Mouse (Mus musculus): Measurements from ENCODE around the gene Unk.
"Not testable (repeated sequence)": the region's sequence is repeated elsewhere in the genome, so short reads cannot be mapped to it uniquely, and the experiment has no call there.

The Unk gene

GRCm38 (mm10) chr11:116088741-116089394 is 58.7 kb downstream of the Unk start:
- no peak for DNase-seq (ENCODE audit: low spot score)

DNA sequence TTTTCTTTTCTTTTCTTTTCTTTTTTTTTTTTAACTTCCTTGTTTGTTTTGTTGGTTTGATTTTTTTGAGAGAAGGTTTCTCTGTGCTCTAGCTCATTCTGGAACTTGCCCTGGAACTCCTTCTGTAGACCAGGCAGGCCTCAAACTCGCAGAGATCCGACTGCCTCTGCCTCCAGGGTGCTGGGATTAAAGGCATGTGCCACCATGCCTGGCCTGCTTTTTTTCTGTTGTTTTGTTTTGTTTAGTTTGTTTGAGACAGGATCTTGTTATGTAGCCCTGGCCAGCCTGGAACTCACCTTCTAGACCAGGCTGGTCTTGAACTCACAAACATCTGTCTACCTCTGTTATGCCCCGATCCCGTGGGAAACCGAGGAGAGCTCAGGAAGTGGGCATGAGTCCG is 59.4 kb downstream of the Unk start:
- no peak for DNase-seq (ENCODE audit: low spot score)

DNA sequence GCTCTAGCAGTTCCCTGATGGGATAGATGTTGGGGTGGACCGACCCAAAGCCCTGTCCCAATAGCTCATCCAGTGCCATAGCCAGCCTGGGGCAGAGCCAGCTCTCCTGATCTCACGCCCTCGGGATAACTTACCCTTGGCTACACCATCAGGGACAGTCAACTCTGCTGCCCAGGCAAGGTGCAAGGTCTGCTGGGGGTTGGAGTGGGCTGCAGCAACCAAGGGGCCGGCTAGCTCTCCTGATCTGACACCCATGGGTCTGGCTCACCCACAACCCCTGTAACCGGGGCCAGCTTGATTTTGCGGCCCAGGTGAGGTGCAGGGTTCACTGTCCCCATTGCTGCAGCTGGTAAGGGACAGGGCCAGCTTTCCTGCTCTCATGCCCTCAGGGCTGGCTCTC is 61.5 kb downstream of the Unk start:
- DNase-seq (ENCODE audit: low spot score) = no peak

DNA sequence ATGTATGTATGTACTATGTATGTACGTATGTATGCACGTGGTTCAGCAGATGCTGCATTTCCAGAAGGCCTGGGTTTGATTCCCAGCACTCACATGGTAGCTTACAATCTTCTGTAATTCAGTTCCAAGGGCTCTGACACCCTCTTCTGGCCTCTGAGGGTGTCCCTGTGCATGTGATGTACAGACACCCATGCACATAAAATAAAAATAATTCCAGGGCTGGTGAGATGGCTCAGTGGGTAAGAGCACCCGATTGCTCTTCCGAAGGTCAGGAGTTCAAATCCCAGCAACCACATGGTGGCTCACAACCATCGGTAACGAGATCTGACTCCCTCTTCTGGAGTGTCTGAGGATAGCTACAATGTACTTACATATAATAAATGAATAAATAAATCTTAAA is 62.8 kb downstream of the Unk start:
- not testable (repeated sequence) for DNase-seq (ENCODE audit: low spot score)

- no peak for DNase-seq (ENCODE audit: low spot score)
These were observed 63.8 kb downstream of the Unk start for GRCm38 (mm10) chr11:116093771-116094565.

DNA sequence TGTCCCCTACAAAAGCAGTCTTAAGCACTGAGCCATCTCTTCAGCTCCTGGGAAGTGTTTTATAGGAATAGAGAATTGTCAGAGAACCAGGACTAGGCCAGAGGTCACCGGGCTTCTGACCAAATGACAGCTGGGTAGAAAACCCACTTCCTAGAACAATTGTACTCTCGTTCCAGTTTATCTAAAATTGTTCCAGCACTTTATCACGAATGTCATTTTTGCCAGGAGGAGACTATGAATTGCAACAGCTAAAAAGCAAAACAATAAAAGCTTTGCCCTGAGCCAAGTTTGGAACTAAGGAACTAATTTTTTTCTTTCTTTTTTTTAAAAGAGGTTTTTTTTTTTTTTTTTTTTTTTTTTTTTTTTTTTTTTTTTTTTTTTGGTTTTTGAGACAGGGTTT is 65.5 kb downstream of the Unk start:
- no peak for DNase-seq (ENCODE audit: low spot score)

DNA sequence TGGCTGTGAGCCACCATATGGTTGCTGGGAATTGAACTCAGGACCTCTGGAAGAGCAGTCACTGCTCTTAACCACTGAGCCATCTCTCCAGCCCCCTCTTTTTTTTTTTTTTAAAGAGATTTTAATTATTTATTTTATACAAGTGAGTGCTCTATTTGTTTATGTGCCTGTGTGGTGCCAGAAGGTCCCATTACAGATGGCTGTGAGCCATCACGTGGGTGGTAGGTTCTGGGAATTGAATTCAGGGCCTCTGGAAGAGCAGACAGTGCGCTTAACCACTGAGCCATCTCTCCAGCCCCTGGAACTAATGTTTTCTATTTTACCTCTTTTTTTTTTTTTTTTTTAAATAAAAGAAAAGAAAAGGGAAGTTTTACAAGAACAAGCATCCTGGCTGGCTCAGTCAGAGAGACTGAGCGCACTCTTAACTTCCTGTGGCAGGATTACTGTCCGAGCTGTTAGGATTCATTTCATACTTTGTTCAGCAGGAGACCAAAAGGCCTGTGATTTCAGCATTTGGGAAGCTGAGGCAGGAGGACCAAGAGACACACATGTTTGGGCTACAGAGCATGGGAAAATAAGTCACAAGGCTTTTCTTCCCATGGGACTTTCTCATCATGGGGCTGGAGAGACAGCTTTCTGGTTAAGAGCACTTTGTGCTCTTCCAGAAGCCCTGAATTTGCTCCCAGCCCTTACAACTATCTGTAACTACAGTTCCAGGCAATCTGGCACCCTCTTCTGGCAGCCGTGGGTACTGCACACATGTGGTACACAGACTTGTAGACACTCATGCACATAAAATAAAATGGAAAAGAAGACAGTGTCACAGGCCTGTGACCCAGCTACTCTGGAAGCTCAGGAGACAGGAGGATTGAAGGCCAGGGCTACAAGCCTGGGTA is 66.3 kb downstream of the Unk start:
- no peak for DNase-seq (ENCODE audit: low spot score)

DNA sequence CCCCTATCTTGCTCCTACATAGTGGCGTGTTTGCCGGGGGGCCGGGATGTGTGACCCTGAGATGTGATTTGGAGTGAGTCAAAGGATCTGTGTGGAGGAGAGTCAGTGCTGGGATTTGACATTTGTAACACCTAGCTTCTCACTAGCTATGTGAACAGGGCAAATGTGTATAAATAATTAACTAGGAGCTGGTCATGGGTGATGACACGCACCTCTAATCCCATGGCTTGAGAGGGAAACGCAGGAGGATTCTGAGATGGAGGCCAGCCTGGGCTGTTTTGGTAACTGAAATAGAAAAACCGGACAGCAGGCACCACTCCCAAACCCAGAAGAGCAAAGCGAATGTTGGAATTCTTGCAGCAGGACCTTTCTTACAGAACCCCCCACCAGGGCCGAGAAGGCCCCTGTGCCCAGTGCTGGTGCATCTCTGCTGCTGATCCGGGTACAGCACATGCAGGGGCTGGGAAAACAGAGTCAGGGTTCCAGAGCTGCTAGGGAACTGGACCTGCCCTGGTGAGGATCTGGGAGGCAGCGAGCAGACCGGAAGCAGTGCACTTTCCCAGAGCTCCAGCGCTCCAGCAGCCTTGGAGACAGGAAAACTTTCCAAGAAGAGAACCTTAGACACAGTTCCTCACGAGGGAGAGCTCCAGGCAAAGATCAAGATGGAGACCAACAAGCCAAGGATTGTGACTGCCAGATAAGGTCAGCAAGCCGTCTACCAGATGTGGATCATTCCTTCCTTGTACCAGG is 68.8 kb downstream of the Unk start:
- no peak for DNase-seq (ENCODE audit: low spot score)

- no peak for DNase-seq (ENCODE audit: low spot score)
These were observed 69.3 kb downstream of the Unk start for GRCm38 (mm10) chr11:116099462-116099861.

GRCm38 (mm10) chr11:116100385-116100784 is 70.3 kb downstream of the Unk start:
- no peak for DNase-seq (ENCODE audit: low spot score)

- no peak for DNase-seq (ENCODE audit: low spot score)
These were observed 70.7 kb downstream of the Unk start for GRCm38 (mm10) chr11:116100839-116101238.

- no peak for DNase-seq (ENCODE audit: low spot score)
These were observed 71.8 kb downstream of the Unk start for GRCm38 (mm10) chr11:116101931-116102381.

- no peak for DNase-seq (ENCODE audit: low spot score)
These were observed 72.3 kb downstream of the Unk start for GRCm38 (mm10) chr11:116102472-116102871.

- no peak for DNase-seq (ENCODE audit: low spot score)
These were observed 73.5 kb downstream of the Unk start for GRCm38 (mm10) chr11:116103572-116103971.

DNA sequence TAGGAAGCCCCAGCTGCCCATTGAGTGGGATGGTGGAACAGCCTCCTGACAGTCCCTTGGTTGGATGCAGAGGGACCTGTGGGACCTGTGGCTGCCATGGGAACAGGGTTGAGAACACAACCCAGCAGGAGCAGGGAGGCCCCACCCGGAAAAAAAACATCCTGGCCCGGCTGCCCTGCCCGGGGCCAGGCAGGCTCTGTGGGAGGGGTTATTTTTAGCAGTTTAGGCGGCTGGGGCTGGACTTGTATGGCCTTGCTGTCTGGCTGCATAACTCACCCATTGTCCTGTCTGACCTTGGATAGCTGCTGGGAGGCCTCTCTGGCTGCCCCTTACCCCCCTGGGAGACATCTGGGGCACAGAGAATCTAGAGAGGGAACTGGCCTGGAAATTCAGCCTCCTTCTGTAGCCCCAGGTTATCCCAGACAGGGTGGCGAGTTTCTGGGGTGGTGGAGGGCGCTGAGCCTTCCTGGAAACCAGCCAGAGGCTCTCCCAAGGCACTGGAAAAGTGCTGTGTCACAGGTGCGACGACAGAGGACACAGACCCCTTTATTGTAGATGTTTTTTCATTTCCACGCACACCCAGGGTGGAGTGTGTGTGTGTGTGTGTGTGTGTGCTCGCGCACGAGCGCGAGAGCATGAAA is 74.0 kb downstream of the Unk start:
- no peak for DNase-seq (ENCODE audit: low spot score)

- no peak for DNase-seq (ENCODE audit: low spot score)
These were observed 74.9 kb downstream of the Unk start for GRCm38 (mm10) chr11:116105065-116105464.

- no peak for DNase-seq (ENCODE audit: low spot score)
These were observed 76.2 kb downstream of the Unk start for GRCm38 (mm10) chr11:116106154-116106962.

GRCm38 (mm10) chr11:116106963-116107776 is 77.0 kb downstream of the Unk start:
- no peak for DNase-seq (ENCODE audit: low spot score)

DNA sequence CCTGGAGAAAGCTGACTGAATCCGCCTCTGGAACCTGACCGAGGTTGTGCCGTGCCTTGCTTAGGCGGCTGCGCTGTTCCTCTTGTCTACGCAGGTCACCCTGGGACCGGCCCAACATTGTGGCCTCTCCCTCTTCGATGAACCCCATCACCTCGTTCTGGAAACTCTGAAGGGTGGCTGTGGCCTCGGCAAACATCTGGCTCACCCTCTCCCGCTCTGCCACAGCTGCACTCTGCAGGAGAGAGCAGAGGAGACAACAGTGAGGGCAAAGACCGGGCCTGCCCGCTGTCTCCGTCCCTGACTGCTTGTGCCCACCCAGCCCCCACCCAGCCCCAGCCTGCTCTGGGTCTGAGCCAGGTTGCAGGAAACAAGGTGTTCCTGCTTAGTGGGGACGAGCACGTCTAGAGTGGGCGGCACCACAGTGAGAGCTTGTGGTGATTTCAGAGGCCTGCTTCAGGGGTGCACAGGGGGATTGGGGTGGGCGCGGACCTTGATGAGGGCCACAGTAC is 77.7 kb downstream of the Unk start:
- no peak for DNase-seq (ENCODE audit: low spot score)

Data from layer of hippocampus, adult 11-12 months (tissue).